Mouse (Mus musculus) bone marrow macrophage, adult 2 months (primary cell): Measurements from ENCODE around the gene Aadac. TPM values are rescaled to one million over a fixed set of nuclear protein-coding genes. Genes with fewer than 3 reads are reported as not detected.
A peak's percentile ranks its signal among the peaks of the same experiment; 100 is the strongest.

Experiments used
- H3K27ac ChIP-seq: 2 replicates; pipeline ENCODE4 v1.5.1; 2012; ENCODE audit warnings: low read depth, low read length; ENCODE audit not compliant: insufficient read depth
- H3K4me1 ChIP-seq: 2 replicates; pipeline ENCODE4 v1.6.1; 2012; ENCODE audit warnings: low read length; ENCODE audit not compliant: control insufficient read depth, insufficient read depth
- H3K4me3 ChIP-seq: 2 replicates; pipeline ENCODE4 v1.5.1; 2012; ENCODE audit warnings: mild to moderate bottlenecking, low read length, moderate library complexity; ENCODE audit not compliant: insufficient read depth
- CTCF ChIP-seq: IDR thresholded peaks from 2 replicates; pipeline ENCODE4 v1.5.1; 2012; ENCODE audit warnings: low read depth, mild to moderate bottlenecking, low read length, moderate library complexity
- POLR2A ChIP-seq: IDR thresholded peaks from 2 replicates; pipeline ENCODE4 v1.6.1; 2012; ENCODE audit warnings: mild to moderate bottlenecking, low read depth, low read length, borderline replicate concordance
- polyA plus RNA-seq: library from polyadenylated mRNA; stranded (reverse); fragments of >200 nt; gene quantifications from 2 replicates; pipeline ENCODE4 v1.2.4, GENCODE M21; 2012; ENCODE audit not compliant: missing spikeins, insufficient read depth, insufficient read length

The Aadac gene
- polyA plus RNA-seq, 1 experiment: not detected

GRCm38 (mm10) chr3:60078883-60079415 lies 53.4 kb downstream of the Aadac start:
- no peak for TF ChIP-seq POLR2A
- no peak for TF ChIP-seq CTCF
- no peak overlapping the region for H3K4me3 ChIP-seq

GRCm38 (mm10) chr3:60080572-60080971 lies 55.1 kb downstream of the Aadac start:
- H3K27ac ChIP-seq: peak overlapping the region; percentile 58
- H3K4me3 ChIP-seq: no peak overlapping the region
- H3K4me1 ChIP-seq: peaks cover 23% of the 10 kb centered on the region
- TF ChIP-seq CTCF (no peak), POLR2A (no peak)

More at GRCm38 (mm10) chr3:60078883-60079415, 53.4 kb downstream of the Aadac start:
- Histone ChIP-seq H3K4me1 (peaks cover 23% of the 10 kb centered on the region), H3K27ac (no peak overlapping the region)

- no peak for TF ChIP-seq POLR2A
- no peak for TF ChIP-seq CTCF
- no peak within 1 kb of the TSS for H3K4me3 ChIP-seq
- H3K4me1 ChIP-seq: peaks cover 23% of the 10 kb centered on the region
- peak within 1 kb of the TSS; percentile 4 for H3K27ac ChIP-seq
Observed at GRCm38 (mm10) chr3:60081648-60082047, 56.1 kb downstream of the Aadac start, which contains the start of gene Sucnr1. TSS of gene Sucnr1 (plus strand) at chr3:60081869.

- Histone ChIP-seq H3K4me3 (no peak overlapping the region), H3K4me1 (peaks cover 23% of the 10 kb centered on the region), H3K27ac (no peak overlapping the region)
- TF ChIP-seq CTCF (no peak), POLR2A (no peak)
Observed at GRCm38 (mm10) chr3:60082746-60083145, 57.2 kb downstream of the Aadac start.

- H3K4me3 ChIP-seq: no peak overlapping the region
- peaks cover 8% of the 10 kb centered on the region for H3K4me1 ChIP-seq
- TF ChIP-seq CTCF (no peak), POLR2A (no peak)
- no peak overlapping the region for H3K27ac ChIP-seq
Observed at GRCm38 (mm10) chr3:60085729-60086128, 60.2 kb downstream of the Aadac start.

Other genes starting within 250 kb of the Aadac start
- gene Gm8298, start 164.7 kb upstream of the Aadac start, polyA plus RNA-seq: not detected in 2 replicates
- not detected in 2 replicates for gene C130079G13Rik, start 100.5 kb upstream of the Aadac start, polyA plus RNA-seq
- gene Aadacl2, start 19.0 kb upstream of the Aadac start, polyA plus RNA-seq: not detected in 2 replicates
- gene Sucnr1, start 56.2 kb downstream of the Aadac start, polyA plus RNA-seq: not detected in 2 replicates